Mouse (Mus musculus) spleen, adult 18-20 months (tissue): ENCODE data around the gene Isl1.

ENCODE experiments used
- DNase-seq, 2 experiments: peaks; one replicate each; pipeline ENCODE4 v3.0.0; 2022; ENCODE audit warnings: mixed read lengths in 2 of 2

Gene Isl1

DNA sequence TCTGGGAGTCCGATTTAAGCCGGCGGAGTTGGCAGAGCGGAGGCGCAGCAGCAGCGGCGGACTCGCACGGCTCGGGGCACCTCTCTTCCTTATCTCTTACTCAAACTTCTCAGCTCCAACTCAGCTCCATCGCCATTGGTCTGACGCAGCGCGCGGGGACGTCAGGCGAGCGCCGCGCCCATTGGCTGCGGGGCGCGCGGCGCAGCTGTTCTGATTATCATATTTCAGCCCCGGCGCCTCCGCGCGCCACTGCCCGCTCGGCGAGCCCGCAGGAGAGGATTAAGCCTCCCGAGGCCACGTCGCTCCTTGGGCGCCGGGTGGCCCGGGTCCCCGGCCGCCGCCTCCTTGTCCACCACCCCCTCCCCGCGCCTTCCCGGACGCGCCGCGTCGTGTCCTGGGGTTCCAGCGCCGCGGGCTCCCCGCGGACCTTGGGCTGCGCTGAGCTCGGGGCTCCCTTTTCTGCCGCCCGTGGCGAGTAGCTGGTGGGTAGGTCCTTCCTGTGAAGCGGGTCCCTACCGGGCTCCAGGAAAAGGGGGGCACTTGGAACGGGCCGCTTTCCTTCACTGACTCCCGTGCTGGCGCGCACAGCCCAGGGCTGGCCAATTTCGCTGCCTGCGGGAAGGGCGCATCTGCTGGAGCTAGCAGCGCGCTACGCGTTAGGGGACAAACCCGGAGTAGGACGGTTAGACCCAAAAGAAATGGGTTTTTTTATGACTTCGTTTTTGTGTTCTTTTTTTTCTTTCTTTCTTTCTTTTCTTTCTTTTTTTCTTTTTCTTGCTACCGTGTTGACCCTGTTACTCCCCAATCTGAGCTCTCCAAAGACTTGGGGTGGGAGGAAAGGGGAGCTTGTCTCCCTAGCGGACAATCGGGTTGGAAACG, at the start of gene Isl1:
Gene Isl1 (minus strand): TSS at position 106 of the 879 bp plus-strand sequence.
- no peak for DNase-seq

DNA sequence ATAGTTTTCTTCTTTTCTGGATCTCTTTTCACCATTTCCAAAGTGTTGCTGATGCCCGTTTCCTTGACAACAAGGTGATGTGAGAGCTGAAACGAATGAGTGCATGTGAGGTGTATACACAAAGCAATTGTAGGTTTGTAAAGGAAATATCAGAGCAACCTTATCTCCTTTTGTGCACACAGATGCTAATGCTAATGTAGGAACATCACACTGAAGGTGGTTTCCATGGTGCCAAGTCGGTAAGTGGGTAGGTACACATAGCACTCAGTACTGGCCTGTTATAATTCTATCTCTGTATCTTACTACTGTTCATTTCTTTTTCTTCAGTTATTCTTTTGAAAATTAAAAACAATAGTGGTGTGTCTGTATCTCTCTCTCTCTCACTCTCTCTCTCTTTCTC, 26.3 kb upstream of the Isl1 start:
- no peak for DNase-seq

DNA sequence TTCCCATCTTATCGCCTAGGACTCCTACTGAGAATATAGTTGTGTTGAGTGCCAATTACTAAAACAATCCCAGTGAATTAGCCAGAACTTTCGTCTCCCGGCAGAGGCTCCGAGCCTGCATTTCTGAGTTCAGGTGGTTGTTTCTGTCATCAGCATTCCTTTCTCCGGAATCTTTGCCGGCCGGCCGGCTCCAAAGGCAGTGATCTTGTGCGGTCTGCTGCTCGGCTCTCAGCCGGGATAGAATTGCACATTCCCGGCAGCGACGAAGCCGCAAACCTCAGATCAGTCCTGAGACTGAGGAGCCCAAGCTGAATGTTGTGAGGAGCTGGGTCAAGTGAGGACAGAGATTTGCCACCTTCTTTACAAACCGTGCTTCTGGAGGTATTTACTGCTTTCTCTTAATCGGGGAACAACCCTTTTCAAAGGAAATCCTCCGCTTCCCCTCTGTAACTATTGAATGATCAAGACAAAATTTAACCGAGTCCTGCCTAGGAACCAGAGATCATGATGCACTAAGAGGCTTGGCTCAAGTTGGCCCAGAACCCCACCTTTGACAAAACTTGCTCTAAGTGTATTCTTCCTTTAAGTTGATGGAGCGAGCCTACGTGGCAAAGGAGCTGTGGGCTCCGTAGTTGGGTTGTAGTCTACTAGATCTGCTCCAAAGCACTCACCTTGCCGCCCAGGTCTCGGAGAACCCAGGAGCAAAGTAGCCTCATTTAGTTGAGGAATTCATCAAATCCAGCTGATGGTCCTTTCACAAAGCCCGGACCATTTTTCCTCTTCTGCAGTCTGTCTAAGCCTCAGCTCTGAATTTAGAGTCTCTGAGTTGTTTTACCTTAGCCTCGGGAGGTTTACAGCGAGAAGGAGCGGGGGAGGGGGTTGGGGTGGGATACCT, 4.4 kb upstream of the Isl1 start:
- no peak for DNase-seq

DNA sequence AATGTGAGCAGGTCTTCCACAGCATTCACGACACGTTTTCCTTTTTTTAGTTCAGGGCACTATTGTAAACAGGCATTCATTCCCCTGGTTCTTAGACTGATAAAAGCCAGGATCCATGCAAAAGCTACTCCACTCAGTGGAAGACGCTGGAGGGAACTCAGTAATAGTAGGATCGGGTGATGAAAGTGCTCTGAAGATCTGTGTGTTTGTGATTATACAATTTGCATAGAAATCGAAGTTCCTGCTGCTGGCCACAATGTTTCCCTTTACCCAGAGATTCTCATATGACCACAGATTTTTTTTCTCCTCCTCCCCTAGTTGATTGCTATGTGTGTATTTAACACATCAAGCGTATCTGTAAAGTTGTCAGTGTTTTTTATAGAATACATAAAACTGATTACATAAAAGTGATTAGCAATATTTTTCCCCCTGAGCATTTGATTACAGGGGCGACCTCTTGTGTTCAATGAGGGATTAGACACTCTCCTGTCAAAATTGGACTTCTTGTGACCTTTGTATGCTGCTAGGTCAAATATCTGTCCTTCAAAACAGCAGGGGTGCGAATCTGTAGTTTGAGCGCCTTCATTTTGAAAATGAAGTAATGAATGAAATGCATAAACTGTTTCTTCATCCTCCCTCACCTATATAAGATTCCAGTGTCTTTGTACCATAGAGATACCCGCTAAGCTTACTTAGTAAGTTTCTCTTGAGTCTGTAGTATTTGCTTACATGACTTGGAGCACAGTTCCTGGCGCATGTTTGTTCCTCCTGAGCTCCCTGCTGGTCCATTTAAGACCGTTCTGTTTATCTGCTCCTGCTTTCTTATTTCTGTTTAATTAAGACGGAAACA, 2.6 kb upstream of the Isl1 start:
- no peak for DNase-seq

DNA sequence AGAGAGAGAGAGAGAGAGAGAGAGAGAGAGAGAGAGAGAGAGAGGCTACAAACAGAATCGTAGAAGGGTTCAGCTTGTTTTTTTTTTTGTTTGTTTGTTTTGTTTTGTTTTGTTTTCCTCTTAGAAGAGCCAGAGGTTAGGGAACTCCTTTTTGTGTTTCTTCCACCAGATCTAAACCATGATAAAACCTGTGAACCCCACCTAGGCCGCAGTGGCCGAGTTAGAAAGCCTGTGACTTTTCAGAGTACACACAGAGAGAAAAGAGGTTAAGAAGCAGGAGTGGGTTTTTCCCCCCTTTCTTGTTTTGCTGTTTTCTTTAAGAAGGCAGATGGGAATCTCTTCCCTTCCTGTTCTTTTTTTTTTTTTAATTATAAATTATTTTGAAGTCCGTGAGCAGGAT, 1.5 kb upstream of the Isl1 start:
- DNase-seq = no peak

DNA sequence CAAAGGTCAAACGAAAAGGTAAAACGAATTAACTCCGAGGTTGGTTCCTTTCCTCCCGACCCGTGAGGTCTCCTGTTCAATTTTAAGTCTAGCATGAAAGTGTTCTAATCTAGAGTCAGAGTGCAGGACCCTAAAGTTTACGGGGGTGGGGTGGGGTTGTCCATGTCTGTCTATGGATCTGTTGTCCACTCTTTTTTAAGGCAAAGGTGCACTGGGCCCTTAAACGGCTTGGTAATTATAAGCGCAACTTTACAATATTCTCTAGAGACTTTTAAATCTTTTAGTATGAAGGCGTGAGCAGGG, 925 bp upstream of the Isl1 start:
- no peak for DNase-seq

DNA sequence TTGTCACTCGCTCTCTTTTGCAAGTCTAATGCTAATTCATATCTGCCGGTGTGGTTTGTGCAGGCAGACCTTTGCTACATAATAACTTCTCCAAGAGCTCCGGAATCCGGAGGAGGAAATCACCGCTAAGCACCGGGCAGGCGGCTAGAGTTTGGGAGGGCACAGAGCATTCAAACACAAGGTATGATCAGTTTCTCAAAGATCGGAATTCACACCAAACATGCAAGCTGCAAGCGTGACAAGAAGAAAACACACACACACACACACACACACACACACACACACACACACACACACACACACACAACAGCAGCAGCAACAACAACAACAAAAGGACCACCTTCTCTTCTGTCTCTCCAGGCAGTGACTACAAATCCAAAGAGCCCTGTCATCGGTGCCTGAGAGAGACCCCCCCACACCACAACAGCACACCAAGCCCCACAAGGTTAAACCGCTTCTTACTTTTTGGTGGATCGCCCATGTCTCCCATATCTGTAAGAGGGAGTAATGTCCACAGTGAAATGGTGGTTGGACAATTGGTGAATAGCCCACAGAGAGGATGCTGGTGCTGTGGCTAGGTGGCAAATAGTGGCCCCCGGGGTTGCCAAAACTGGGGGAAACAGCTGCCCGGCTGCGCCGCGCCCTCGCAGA, 431 bp downstream of the Isl1 start:
- DNase-seq = no peak

DNA sequence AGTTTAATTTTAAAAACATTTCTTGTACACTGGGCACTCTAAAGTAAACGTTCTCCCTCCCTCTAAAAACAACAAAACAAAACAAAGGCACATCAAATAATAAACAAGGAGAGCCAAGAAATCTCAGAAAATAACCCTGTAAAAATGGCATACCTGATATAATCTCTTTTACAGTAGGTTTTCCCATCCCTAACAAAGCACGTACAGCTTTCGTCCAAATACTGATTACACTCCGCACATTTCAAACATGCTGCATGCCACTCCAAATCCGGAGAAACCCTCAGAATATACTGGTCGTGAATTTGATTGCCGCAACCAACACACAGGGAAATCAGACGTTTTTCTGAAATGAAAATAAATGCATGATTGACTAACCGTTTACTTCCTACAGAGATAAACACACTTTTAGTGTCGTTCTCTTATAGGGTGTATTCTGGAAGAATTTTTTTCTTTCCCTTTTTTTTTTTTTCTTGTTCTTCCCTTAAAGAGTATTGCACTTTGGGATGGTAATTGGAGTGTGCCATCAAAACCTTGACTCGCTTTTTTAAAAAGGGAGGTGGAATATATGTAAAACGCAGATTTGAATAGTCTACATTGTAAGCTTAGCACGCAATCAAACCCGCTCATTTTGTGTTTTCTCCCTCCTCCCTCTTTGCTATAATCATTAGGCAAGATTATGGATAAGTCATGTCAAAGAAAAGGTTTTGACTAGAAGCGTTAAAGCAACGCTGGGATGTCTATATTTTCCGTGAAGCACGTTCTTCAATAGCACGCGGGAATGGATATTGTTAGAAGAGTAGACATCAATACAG, 1.2 kb downstream of the Isl1 start:
- DNase-seq = no peak

DNA sequence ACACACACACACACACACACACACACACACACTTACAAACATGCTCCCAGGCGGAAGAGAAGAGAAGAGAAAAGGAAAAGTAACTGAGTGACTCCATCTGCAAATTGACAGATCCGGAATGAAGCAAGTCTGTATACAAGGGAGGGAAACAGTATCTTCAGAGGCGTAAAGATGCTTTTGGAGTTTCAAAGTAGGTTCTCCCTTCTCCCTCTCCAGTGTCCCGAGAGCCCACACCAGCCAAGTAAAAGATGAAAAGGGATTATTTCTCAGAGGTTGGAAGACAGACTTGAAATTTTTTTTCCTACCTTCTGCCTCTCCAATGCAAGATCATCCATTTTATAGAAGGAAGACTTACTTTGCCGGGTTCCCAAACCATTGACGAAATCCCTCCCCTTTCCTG, 2.9 kb downstream of the Isl1 start:
- no peak for DNase-seq

DNA sequence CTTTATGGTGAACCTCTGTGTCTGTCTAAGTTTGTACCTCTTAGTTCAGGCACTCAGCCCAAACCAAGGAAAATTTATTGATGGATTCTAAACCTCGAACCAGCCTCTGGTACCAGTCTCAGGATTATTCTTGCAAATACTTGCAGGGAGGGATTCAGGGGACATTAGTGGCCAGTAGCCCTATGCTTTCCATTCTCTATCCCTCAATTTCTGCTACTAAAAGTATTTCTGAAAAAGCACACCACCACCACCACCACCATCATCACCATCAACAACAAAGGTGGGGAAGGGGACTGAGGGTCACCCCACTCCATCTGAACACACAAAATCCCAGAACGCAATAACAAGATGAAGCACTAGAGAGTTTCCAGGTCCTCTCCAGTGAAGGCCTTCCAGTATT, 3.8 kb downstream of the Isl1 start:
- no peak for DNase-seq

DNA sequence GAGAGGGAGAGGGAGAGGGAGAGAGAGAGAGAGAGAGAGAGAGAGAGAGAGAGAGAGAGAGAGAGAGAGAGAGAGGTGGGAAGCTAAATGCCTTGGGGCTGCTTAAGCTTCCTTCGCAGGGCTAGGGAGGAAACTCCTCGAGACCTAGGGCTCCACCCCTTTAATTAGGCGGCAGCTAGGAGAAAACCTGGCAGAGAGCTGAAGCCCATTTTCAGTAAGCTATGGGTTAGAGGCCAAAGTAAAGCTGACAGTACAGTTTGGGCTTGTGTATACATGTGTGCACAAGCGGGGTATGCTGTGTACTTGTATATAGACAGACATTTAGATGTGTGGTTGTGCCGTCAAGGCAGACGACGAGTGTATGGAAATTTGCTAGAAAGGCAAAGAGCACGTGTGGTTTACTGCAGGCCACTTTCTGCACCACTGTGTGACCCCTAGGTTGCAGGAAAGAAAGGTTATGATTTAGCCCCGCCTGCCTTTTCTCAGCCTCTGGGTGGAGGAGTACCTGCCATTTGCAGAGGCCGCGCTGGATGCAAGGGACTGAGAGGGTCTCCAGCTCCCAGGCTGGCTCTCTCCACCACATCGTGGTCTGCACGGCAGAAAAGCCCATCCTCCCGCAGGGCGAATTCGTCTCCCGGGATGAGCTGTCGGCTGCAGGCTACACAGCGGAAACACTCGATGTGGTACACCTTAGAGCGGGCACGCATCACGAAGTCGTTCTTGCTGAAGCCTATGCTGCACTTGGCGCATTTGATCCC, 4.6 kb downstream of the Isl1 start:
- no peak for DNase-seq

DNA sequence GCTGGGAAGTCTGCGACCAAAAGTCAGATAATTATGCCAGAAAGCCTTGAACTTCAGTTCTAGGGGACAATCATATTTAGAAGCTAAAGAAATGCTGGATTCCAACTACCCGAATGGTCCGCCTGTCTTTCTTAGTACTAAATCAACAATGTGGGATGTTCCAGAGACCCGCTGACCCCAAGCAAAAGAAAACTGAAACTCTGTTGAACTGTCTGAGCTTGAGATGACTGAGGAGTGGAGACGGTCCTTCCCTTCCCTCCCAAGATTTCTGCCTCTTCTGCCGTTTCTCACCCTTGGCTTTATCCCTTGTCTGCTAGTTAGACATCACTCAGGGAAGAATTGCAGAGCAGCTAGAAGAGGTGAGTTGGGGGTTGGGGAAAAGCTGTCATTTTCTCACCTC, 5.7 kb downstream of the Isl1 start:
- no peak for DNase-seq

DNA sequence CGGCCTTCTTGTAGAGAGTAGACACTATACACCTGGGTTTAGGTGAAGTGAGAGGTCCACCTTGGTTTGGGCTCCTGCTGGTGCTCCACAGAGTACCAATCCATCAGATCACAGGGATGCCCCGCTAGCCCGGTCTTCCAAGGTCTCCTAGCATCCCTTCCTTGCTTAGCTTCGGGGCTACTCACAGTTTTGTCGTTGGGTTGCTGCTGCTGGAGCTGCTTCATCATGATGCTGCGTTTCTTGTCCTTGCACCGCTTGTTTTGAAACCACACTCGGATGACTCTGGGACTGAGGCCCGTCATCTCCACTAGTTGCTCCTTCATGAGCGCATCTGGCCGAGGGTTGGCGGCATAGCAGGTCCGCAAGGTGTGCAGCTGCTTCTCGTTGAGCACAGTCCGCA, 6.6 kb downstream of the Isl1 start:
- no peak for DNase-seq

DNA sequence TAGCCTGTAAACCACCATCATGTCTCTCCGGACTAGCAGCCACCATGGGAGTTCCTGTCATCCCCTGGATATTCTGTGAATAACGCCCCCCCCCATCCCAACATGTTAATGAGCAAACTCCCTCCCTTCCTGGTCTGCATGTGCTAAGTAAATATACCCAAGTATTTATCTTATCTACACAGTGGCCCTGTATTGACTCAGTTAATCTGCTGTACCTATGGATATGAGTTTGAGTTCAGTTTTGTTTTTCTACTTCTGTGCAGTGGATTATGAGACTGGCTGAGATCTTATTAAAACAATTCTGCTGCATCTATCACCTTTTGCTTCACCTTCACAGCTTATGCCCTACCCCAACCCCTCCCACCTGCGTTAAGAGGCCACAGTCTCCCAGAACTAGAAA, 7.8 kb downstream of the Isl1 start:
- DNase-seq = no peak

DNA sequence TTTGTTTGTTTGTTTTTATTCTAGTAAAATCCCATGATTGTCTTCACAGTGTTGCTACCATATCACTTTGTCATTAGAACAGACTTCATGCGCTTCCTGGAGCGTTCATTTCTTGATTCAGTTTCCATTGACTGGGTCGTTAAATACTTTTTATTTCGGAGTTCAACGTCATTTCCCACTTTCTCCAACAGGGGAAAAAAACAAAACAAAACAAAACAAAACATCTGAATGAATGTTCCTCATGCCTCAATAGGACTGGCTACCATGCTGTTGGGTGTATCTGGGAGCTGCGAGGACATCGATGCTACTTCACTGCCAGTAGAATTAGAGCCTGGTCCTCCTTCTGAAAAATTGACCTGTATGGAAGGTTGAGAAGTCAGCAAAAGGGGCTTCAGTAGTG, 10.2 kb downstream of the Isl1 start:
- DNase-seq = no peak

DNA sequence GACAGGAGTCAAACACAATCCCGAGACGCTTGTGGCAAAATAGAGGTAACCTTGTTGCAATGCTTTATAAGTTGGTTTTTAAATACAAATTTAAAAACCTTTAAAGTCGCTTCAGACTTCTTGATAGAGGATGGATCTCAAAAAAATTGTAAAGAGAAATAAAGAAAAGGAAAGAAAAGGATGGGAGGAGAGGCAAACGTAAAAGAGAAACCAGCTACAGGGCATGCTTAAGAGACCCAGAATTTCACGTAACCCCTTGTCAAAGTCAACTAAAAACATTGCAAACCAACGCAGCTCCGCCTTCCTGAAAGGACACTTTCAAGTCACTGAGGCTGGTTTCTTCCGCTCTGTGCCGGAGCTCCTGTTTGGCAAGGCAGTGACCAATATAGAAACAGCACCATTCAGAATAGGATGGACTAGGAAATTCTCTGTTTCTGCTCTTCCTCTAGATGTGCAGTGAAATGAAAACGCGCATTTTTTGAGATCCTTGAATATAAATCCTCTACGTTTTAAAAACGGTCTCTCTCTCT, 10.8 kb downstream of the Isl1 start:
- no peak for DNase-seq

DNA sequence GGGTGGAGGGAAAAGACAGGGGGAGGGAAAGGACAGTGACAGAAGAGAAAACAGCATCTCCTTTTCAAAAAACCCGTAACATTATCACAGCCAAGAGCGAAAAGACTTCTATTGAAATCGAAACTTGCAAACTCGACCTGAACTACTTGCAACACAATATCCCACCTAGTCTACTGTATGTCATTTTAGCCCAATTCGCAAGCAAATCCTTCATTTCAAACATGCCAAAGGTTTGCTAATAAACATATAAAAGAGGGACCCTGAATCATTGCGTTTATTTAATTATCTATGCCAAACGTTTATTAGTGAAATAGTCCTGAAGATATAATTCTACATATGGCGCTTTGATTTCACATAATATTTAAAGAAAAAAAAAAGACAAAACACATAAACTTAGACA, 11.5 kb downstream of the Isl1 start:
- DNase-seq = no peak

DNA sequence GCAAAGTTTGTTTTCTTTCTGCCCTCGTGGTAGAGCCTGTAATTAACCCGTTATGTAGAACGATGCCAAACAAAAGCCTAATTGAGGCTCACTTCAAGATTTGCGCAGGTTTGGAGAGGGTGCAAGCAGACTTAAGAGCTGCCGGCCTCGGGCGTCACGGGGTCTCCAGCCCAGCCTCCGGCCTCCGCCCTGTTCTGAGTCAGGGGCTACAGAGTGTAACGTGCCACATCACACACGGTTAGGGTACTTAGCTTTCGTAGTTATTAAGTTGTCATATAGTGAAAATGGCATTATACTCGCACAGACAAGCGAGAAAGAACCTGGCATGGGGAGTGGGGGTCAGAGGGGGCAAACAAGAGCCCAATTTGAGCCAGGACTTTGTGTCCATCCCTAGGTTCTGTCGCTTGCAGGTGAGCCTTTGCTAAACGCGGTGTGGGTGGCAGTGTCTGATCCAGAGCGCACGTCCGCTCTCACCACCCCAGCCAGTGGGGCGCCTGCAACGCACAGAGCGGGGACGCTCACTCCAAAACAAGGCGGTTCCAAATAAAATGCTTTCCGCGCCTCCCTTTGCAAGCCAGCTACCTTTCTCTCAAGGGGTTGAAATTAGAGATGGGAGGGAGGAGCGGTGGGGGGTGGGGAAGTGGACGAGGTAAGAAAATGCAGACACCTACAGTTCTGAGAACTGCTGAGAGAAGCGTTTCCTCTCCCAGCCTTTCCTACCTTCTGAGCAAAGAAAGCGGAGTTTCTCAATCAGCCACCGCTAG, 12.3 kb downstream of the Isl1 start:
- DNase-seq = no peak

DNA sequence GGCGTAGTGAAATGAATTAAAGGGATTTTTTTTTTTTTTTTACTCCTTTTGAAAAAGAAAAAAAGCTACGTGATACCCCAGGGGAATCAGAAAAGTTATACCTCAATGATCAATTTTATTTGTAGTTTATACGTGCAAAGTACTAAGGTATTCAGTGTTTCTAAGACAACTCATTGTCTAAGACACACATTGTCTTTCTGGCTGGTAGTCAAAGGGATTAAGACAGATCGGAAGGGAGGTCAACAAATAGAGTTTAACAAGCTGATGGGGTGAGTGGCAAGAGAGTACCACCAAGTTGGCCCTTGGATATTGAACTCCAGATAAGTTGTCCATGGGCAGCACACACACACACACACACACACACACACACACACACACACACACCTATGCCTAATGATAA, 14.1 kb downstream of the Isl1 start:
- DNase-seq = no peak

DNA sequence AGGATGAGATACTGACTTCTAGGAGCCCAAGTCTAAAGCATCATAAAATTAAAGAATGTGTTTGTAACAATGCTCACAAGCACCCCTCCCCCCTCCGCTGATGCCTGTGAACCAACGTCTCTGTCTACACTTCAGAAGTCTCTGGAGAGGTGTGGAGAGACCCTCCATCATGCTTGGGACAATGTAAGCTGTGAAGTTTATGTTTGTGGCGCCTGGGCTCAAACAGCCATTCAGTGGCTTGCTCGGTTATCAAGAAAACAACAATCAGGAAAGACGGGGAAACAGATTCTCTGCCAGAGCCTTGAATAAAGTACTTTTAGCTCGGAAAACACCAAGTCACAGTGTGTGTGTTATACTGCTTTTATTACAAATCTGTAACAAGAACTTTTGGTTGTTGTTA, 14.8 kb downstream of the Isl1 start:
- no peak for DNase-seq
